Mouse (Mus musculus) Patski (cell line): ENCODE data around the gene Ttc28. TPM values are rescaled to one million over a fixed set of nuclear protein-coding genes. Genes with fewer than 3 reads are reported as not detected.

Source experiments
- ATAC-seq: fragments of 100-300 bp; one replicate; pipeline ENCODE4 v1.8.0; 2021
- CTCF ChIA-PET: fragments of 350-600 bp; sonication (Branson Sonifier 250); formaldehyde crosslinking; loops from one replicate; lab custom pipeline; 2022; ENCODE audit warnings: inconsistent platforms; lab: Charles Lee
- POLR2A ChIA-PET: fragments of 350-600 bp; sonication (Branson Sonifier 250); formaldehyde crosslinking; loops from one replicate; lab custom pipeline; 2022; ENCODE audit warnings: antibody characterized with exemption, inconsistent platforms; lab: Charles Lee
- DNase-seq: peaks from one replicate; pipeline ENCODE4 v3.0.0-alpha.2; 2011; ENCODE audit warnings: low read depth, low spot score
- H3K27me3 ChIP-seq: fragments of 371-371 bp; one replicate; pipeline ENCODE4 v1.5.1; 2021
- CTCF ChIP-seq: fragments of 100-300 bp; IDR thresholded peaks from one replicate; pipeline ENCODE4 v1.5.1; 2021
- in situ Hi-C: fragments of 300-500 bp; cut with MboI; formaldehyde crosslinking; loops from 3 replicates; pipeline ENCODE4 v1.11.1; 2018; ENCODE audit warnings: low pct_unique_long_range_greater_than_20kb, mixed read lengths
- polyA plus RNA-seq: library from polyadenylated mRNA; unstranded; gene quantifications from one replicate; pipeline ENCODE4 v1.2.3, GENCODE M21; 2021

Ttc28 gene
- polyA plus RNA-seq, 1 experiment from 2014 or later: 9.0 TPM

- ATAC-seq (no peak), DNase-seq (no peak)
- in situ Hi-C loops: no loop called here
- POLR2A ChIA-PET: interaction anchor here (0.6 to 0.9 kb wide), 3 partner anchors 8 to 40 kb away, joined by 4 to 6 read pairs (median 4); no protein-coding TSS in a partner anchor
- no peaks in the 10 kb centered on the region for H3K27me3 ChIP-seq
- no peak for TF ChIP-seq CTCF
- CTCF ChIA-PET: interaction anchor here (0.6 kb wide), 1 partner anchor 197 kb away, joined by 3 read pairs; no protein-coding TSS in a partner anchor
Measured at GRCm38 (mm10) chr5:111037123-111037748, 157.6 kb downstream of the Ttc28 start.

- no peak for ATAC-seq
- CTCF ChIA-PET: no interaction called here
Measured at GRCm38 (mm10) chr5:111039771-111040170, 160.2 kb downstream of the Ttc28 start.

GRCm38 (mm10) chr5:111041952-111042351 lies 162.3 kb downstream of the Ttc28 start:
- POLR2A ChIA-PET: no interaction called here
- no peak for TF ChIP-seq CTCF
- CTCF ChIA-PET: interaction anchor here (0.6 kb wide), 1 partner anchor 9 kb away, joined by 3 read pairs; no protein-coding TSS in a partner anchor
- no peak for DNase-seq
- ATAC-seq: no peak
- H3K27me3 ChIP-seq: no peaks in the 10 kb centered on the region
- in situ Hi-C loops: no loop called here

More at GRCm38 (mm10) chr5:111039771-111040170, 160.2 kb downstream of the Ttc28 start:
- no peaks in the 10 kb centered on the region for H3K27me3 ChIP-seq
- POLR2A ChIA-PET: no interaction called here
- no peak for DNase-seq
- in situ Hi-C loops: no loop called here
- no peak for TF ChIP-seq CTCF

GRCm38 (mm10) chr5:111044193-111044592 lies 164.6 kb downstream of the Ttc28 start:
- no peak for TF ChIP-seq CTCF
- ChIA-PET POLR2A (no interaction called here), CTCF (interaction anchor here (0.9 kb wide), 1 partner anchor 9 kb away, joined by 3 read pairs; no protein-coding TSS in a partner anchor)
- DNase-seq (no peak), ATAC-seq (no peak)
- no peaks in the 10 kb centered on the region for H3K27me3 ChIP-seq
- in situ Hi-C loops: no loop called here

- ATAC-seq: no peak
Measured at GRCm38 (mm10) chr5:111046359-111046758, 166.8 kb downstream of the Ttc28 start.

GRCm38 (mm10) chr5:111046841-111047476 lies 167.4 kb downstream of the Ttc28 start:
- in situ Hi-C loops: no loop called here
- CTCF ChIA-PET: interaction anchor here (1.0 to 1.8 kb wide), 3 partner anchors 8 to 60 kb away, joined by 3 to 6 read pairs (median 3); no protein-coding TSS in a partner anchor
- ATAC-seq (no peak), DNase-seq (no peak)
- no peaks in the 10 kb centered on the region for H3K27me3 ChIP-seq
- TF ChIP-seq CTCF: no peak
- POLR2A ChIA-PET: interaction anchor here (0.7 kb wide), 1 partner anchor 16 kb away, joined by 3 read pairs; no protein-coding TSS in a partner anchor

More at GRCm38 (mm10) chr5:111046359-111046758, 166.8 kb downstream of the Ttc28 start:
- CTCF ChIA-PET: interaction anchor here (1.0 to 1.1 kb wide), 2 partner anchors 9 to 16 kb away, joined by 3 read pairs; no protein-coding TSS in a partner anchor
- POLR2A ChIA-PET: no interaction called here
- no peak for TF ChIP-seq CTCF
- DNase-seq: no peak
- in situ Hi-C loops: no loop called here
- H3K27me3 ChIP-seq: no peaks in the 10 kb centered on the region

- POLR2A ChIA-PET: interaction anchor here (1.0 kb wide), 1 partner anchor 129 kb away, joined by 3 read pairs; no protein-coding TSS in a partner anchor
- no peak for TF ChIP-seq CTCF
- no peak for ATAC-seq
- CTCF ChIA-PET: interaction anchor here (1.3 to 1.8 kb wide), 2 partner anchors 18 to 61 kb away, joined by 3 to 6 read pairs; no protein-coding TSS in a partner anchor
- H3K27me3 ChIP-seq: no peaks in the 10 kb centered on the region
- no peak for DNase-seq
- in situ Hi-C loops: no loop called here
Measured at GRCm38 (mm10) chr5:111048036-111048435, 168.4 kb downstream of the Ttc28 start.

GRCm38 (mm10) chr5:111049584-111049983 lies 170.0 kb downstream of the Ttc28 start:
- CTCF ChIA-PET: no interaction called here
- POLR2A ChIA-PET: interaction anchor here (1.1 kb wide), 1 partner anchor 22 kb away, joined by 3 read pairs; no protein-coding TSS in a partner anchor
- ATAC-seq (no peak), DNase-seq (no peak)
- H3K27me3 ChIP-seq: no peaks in the 10 kb centered on the region
- in situ Hi-C loops: no loop called here
- no peak for TF ChIP-seq CTCF

GRCm38 (mm10) chr5:111050135-111050534 lies 170.5 kb downstream of the Ttc28 start:
- TF ChIP-seq CTCF: no peak
- ChIA-PET CTCF (no interaction called here), POLR2A (interaction anchor here (0.8 to 1.1 kb wide), 2 partner anchors 22 to 55 kb away, joined by 3 read pairs; no protein-coding TSS in a partner anchor)
- no peak for DNase-seq
- no peaks in the 10 kb centered on the region for H3K27me3 ChIP-seq
- no peak for ATAC-seq
- in situ Hi-C loops: no loop called here

- no peak for TF ChIP-seq CTCF
- ChIA-PET POLR2A (no interaction called here), CTCF (interaction anchor here (1.0 to 2.4 kb wide), 4 partner anchors 7 to 104 kb away, joined by 3 to 6 read pairs (median 4); no protein-coding TSS in a partner anchor)
- no peaks in the 10 kb centered on the region for H3K27me3 ChIP-seq
- ATAC-seq: no peak
- no peak for DNase-seq
- in situ Hi-C loops: no loop called here
Measured at GRCm38 (mm10) chr5:111054380-111054779, 174.8 kb downstream of the Ttc28 start.
